Mouse (Mus musculus) spleen, postnatal 36 days (tissue): ENCODE data around the gene Tjp1.

Experiments
- DNase-seq, 2 experiments: peaks; one replicate each; pipeline ENCODE4 v3.0.0; 2022; ENCODE audit warnings: low spot score in 2 of 2, mixed read lengths in 1 of 2

The Tjp1 gene

DNA sequence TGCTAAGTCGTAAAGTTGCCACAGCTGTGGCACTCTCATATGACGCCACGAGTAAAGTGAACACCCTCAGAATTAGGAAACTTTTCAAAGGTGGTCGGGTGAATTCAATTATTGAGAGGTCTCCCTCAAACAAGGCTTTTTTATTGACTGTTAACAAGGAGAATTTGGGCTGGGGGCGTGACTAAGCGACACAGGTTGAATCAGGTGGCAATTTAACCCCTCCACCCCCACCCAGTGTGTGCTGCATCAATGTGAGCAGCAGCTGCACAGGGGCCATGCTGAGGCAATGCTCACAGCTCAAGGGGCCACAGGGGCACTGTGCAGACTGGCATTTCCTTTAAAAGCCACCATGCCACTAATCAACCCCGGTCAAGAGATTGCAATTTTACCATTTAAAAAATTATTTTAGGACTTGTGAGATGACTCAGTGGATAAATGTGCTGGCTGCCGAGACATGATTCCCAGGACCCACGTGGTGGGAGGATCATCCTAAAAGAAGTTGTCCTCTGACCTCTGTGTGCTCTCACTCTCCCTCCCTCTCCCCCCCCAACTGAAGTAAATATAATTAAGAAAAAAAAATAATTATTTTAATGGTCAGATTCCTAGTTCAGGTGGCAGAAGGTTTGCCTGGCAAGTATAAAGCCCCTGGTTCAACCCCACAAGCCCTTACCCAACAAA is 96.4 kb downstream of the Tjp1 start:
- no peak for DNase-seq

DNA sequence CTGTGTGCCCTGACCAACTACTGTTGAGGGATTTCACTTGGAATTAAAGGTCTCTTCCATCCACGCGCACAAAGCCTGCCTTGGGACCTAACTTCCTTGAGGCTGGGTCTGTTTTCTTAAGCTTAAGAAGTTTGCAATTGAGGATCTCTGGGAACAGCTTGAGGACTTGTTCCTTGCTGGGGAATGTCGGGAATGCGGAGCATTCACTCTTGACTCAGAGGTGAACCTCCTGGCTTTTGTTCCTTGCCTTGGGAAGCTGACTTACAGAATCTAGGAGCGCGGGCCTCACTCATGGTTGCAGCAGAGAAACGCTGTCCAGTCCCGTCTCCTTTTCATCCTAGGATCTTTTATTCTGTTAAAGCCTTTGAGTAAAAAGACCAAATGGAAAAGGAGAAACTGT is 97.2 kb downstream of the Tjp1 start:
- no peak for DNase-seq

GRCm38 (mm10) chr7:65424519-65424918 is 103.1 kb downstream of the Tjp1 start:
- no peak for DNase-seq

DNA sequence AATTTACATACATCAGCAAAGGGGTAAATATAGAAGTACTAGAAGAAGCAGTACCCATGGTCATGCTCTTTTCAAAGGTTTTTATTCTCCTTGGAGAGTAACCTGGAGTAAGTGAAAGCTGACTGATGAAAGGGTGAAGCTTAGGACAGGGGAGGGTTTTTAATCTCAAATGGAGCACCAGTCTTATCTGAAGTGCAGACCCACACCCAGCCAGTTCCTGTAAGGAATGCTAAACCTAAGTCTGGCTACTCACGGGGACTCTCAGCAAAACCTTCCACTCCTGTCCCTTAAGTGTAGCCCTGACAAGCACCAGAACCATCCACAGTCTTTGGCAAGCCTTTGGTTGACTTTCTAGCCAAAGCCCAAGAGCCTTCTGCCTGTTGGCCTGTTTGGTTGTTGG is 105.1 kb downstream of the Tjp1 start:
- no peak for DNase-seq

DNA sequence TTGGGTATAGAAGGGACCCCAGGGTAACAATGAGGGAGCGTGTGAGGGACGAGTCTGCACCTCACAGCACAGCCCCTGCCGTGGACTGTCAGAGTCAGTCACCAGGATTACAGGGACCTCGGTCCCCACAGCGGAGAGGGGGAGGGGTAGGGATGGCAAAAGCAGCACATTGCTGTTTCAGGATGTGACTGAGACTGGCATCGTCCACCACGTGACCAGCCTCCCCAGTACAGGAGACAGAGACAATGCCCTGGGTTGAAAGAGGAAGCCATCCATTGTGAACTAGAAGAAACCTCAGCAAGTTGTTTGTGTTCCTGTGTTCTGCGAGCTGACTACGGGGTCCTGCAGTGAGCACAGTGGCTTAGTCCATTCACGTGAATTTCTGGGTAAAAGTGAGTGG is 106.1 kb downstream of the Tjp1 start:
- DNase-seq: peak; percentile 2 to 8

- DNase-seq: no peak
Measured at GRCm38 (mm10) chr7:65419926-65420325, 107.7 kb downstream of the Tjp1 start.

DNA sequence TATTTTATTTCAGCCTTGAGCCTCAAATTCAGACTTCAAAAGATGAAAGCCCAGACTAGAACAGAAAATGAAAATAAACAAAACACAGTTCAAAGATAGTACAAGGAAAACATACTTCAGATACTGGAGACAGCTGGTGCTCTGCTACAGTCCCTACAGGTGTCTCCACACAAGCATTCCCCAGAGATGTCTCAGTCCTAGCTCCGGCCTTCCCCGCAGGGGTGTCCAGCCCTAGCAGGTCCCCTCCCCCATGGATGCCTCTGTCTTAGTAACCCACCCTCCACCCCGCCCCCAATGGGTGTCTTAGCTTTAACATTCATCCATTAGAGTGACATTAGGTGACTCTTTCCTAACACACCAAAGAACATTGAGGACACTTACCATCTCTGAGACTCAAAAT is 108.6 kb downstream of the Tjp1 start:
- DNase-seq: no peak

DNA sequence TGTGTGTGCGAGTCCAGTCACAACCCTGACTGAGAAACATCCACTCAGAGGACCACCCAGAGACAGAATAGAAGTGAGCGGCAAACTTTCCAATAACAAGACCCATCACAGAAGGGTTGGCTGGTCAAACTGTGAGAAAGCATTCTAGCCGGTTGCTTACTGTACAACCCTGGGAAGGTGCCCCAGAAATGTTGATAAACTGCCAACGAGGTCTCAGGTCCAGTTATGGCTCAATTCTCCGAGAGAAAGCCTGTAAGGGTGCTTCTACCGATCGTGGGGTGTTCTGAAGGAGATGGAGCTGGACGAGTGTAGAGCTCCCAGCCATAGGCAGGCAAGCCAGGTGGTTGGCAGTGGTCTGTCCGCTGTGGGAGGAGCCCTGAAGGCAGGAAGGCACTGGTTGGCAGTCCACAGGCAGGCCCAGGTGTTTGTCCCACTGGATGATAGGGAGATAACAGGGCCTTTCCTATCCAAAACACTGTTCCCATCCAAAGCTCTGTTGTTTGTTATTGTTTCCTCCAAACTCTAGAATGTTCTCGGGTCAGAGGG is 109.1 kb downstream of the Tjp1 start:
- DNase-seq: no peak

DNA sequence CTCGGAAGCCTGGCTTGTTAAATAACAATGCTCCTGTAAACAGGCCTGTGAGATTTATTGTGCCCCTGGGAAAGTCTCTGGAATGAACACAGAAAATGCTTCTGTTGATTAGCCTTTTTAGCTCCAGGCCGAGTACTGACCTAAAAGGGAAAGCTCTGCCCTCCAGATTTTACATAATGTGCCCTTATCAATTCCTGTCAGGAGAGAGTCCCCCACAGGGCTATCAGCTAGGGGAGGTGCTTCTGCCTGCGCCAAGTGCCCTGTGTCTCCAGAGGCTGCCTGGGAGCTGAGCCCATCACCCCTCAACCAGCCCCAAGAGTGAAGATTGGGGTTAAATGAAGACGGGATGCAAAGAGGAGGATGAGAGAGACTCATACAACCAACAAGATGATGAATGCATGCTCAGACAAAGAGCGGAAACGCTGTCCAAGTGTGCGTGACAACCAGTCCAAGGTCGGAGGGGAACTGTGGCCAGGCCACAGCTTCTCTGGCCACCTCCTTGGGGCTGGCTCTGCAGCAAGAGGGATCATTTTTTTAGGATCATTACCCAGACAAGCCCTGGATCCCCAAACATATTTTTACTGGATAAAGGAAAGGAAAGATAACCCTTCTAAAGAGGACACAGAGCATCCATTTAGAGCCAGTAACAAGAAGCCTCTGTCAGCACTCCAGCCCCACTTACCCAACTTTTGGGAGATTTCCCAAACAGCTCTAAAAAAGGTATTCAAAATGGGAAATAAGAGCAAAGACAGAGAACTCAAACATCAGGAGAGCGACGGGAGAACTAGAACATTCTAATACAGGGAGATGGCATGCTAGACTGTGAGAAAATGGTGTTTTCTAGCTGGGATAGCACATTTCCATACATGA is 110.1 kb downstream of the Tjp1 start:
- no peak for DNase-seq

GRCm38 (mm10) chr7:65416506-65416905 is 111.1 kb downstream of the Tjp1 start:
- no peak for DNase-seq

GRCm38 (mm10) chr7:65413946-65414945 is 113.3 kb downstream of the Tjp1 start:
- DNase-seq: no peak

DNA sequence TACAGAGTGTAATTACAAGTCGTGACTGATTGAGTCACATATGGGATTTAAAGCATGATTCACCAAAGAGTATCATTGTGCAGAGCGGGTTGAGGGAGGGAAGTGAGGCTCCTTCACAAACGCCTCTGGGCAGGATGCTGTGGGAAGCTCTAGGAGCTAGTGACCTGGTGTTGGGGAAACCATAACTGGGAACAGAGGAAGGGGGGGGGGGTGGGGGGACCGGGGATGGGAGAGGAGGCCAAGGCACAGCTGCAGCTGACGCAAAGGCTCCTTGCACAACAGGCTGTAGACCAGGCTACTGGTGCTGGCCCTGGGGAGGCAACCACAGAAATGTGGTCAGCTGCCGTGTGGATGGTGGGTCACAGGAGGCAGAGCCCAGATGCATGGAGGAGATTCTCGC is 116.9 kb downstream of the Tjp1 start:
- no peak for DNase-seq

DNA sequence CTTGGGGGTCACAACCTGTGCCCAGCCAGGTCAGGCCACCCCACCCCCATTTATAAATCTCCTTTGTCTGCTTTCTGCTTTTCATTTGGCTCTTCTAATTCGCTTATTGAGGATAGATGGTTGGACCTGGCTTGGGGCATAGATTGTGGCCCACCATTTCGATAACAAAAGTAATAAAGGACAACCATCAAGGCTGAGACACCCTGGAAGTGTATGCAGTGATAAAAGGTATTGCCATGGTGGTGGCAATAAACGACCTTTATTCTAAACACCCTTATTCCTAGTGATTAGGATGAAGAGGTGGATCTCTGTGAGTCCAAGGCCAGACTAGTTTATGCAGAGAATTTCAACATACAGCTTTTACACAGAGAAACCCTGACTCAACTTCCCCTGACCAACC is 121.2 kb downstream of the Tjp1 start:
- DNase-seq: no peak

DNA sequence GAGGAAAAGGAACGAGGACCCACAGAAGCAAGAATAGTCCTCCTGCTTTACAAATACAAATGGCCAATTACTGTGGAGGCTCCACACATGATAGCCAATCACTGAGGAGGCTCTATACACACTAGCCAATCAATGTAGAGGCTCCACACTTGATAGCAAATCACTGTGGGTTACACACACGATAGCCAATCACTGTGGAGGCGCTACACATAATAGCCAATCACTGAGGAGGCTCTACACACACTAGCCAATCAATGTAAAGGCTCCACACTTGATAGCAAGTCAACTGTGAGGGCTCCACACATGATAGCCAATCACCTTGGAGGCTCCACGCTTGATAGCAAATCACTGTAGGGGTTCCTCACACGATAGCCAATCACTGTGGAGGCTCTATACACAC is 125.1 kb downstream of the Tjp1 start:
- DNase-seq: no peak

DNA sequence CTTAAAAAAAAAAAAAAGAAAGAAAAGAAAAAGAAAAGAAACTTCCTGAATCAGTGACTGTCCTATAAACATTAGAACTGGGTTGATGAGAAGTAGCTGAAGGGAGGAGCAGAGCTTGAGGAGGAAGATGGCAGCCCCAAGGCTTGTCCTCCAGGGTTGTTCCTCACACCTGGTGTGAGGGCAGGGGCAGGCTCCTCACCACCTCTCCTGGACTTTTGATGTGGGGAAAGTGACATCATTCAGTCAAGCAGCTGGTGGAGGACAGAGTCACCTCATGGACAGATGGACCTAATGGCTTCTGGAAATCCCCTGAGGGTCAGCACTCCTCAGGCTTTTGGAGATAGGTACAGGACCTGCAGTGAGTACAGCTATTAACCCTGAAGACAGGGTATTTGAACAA is 126.0 kb downstream of the Tjp1 start:
- DNase-seq: no peak

DNA sequence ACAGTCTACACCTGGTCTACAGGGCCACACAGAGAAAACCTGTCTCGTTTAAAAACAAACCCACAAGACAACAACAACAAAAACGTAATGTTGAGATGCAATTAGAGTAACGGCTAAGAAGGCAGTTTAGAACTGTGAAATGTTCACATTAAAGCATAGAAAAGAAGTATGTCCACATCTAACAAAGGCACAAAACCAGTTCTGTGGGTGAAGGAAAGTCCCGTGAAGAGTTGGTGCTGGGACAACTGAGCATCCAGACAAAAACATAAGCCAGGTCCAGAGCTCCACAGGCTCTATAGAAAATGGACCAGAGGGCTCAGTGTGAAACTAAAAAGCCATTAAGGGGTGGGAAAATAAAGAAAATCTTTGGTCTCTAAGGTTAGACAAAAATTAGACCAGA is 131.7 kb downstream of the Tjp1 start:
- DNase-seq: no peak

- no peak for DNase-seq
Measured at GRCm38 (mm10) chr7:65395166-65395565, 132.4 kb downstream of the Tjp1 start.

DNA sequence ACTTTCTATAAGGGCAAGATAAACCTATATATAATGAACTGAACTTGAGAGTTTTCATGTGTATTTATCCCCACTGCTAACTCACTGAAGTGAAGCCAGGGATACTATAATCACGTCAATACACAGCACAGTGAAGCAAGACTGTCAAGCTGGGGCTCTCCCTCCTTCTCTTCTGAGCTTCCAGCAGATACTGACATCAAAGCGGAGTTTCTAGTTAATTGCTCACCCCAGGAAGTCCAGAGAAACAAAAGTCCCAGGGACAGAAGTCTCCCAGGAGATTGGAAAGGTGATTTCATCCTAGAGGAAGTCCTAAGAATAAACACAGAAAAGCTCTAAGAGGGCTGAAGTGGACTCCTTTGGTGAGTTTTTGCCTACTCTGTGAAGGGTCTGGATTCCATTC is 132.9 kb downstream of the Tjp1 start:
- no peak for DNase-seq

DNA sequence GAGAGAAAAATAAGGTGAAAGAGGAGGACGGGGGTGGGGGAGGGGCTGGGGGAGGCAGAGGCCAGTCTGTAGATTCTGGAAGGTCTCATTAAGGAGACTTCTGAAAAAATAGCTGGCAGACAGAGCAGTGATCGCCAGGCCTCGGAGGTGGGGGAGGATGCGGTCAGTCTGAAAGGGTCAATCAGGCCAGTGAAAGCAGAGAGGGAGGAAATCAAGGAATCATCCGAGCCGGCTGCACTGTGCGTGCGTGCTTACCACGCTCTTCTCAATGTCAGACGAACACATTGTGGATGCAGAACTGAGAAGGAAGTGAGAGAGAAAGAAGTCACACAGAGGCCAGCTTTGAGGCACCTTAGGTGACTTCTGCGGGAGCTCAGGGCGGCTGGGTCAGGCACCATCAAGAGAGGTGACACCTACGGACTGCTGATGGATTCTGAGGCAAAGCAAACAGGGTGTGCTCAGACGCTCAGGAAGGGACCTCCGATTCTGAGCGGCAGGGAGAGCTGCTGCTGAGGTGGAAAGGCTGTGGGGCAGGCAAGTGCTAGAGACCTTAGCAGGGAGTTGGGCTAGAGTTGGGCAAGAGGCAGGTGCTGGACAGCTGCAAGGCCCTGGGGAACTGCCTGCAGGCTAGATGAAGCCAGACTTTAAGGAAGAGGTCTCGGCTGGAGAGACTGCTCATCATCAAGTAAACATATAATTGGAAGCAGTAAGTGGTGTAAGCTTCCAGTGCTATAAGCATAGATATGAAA is 133.7 kb downstream of the Tjp1 start:
- DNase-seq: no peak

DNA sequence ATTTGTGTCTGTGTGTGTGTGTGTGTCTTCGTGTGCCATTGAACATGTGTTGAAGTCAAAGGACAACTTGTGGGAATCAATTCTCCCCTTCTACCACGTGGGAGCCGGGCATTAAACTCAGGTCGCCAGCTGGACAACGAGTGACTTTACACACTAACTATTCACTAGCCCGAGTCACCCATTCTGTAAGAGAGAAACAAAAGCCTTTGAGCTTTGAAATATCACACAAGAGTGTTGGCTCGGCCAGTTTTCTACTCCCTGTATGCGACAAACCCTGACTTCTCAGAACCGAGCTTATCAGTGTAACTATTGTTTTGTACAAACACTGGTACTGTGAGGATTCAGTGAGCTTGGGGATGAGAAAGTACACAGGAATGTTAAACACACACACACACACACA is 134.6 kb downstream of the Tjp1 start:
- no peak for DNase-seq

DNA sequence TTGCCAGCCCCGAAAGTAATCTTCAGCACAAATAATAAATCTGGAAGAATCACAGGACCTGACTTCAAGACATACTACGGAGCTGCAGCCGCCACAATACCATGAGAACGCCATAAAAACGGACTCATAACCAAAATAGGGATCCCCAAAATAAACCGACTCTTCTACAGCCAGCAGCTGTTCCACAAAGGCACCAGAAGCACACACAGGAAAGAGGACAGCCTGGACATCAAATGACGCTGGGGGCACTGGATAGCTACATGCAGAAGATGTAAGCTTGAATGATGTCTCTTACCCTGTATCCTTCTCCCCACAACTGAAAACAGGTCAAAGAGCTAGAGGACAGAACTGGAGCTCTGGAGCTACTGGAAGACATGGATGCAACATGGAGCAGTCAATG is 138.0 kb downstream of the Tjp1 start:
- DNase-seq: no peak
